Mouse (Mus musculus) liver, adult 2 months (tissue): ENCODE data around the gene Abcb11.

ENCODE experiments used
- CTCF ChIP-seq: fragments of 200-500 bp; IDR thresholded peaks from 2 replicates; pipeline ENCODE4 v1.5.1; 2011; ENCODE audit warnings: low read depth, low read length, control low read depth
- POLR2A ChIP-seq: fragments of 200-500 bp; IDR thresholded peaks from 2 replicates; pipeline ENCODE4 v1.6.1; 2011; ENCODE audit warnings: low read length, control low read depth; ENCODE audit not compliant: insufficient read depth; ENCODE audit errors: extremely low read depth

- no peak for TF ChIP-seq CTCF
- TF ChIP-seq POLR2A, result no peak
These were observed 132.7 kb downstream of the Abcb11 start for GRCm38 (mm10) chr2:69209684-69210083.
